Mouse (Mus musculus) monocyte, adult 59 days (primary cell): ENCODE measurements around the gene H1foo. TPM values are rescaled to one million over a fixed set of nuclear protein-coding genes. Genes with fewer than 3 reads are reported as not detected.

Experiments used
- total RNA-seq, 2 experiments: library from RNA; stranded (reverse); gene quantifications; one replicate each; pipeline ENCODE4 v1.2.4; 2023

H1foo gene
- total RNA-seq, result not detected

DNA sequence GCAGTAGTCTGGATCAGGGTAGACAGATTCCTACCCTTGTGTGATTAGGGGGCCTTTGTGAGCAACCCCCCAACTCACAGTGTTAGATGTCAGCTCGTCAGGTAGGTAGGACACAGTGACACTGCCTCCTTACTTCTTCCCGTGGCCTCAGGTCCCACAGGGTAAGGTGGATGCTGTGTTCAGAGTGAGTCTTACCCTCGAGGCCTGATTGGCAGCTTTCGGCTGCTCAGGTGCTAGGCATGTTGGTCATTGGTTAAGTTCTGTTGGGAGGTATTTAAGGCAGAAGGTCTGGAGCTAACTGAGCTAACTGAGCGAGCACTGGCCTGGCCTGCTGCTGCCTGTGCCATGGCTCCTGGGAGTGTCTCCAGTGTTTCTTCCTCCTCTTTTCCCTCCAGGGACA lies at the start of gene H1foo:
Gene H1foo, plus strand, starts transcription at position 301 of the 400 bp plus-strand sequence.

DNA sequence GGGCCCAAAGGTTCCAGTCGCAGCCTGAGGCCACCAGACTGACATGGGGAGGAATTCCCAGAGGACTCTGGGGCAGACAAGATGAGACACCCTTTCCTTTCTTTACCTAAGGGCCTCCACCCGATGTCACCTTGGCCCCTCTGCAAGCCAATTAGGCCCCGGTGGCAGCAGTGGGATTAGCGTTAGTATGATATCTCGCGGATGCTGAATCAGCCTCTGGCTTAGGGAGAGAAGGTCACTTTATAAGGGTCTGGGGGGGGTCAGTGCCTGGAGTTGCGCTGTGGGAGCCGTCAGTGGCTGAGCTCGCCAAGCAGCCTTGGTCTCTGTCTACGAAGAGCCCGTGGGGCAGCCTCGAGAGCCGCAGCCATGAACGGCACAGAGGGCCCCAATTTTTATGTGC lies 13.1 kb upstream of the H1foo start, which contains the start of gene Rho:
Gene Rho, plus strand, starts transcription at position 110 of the 400 bp plus-strand sequence.

DNA sequence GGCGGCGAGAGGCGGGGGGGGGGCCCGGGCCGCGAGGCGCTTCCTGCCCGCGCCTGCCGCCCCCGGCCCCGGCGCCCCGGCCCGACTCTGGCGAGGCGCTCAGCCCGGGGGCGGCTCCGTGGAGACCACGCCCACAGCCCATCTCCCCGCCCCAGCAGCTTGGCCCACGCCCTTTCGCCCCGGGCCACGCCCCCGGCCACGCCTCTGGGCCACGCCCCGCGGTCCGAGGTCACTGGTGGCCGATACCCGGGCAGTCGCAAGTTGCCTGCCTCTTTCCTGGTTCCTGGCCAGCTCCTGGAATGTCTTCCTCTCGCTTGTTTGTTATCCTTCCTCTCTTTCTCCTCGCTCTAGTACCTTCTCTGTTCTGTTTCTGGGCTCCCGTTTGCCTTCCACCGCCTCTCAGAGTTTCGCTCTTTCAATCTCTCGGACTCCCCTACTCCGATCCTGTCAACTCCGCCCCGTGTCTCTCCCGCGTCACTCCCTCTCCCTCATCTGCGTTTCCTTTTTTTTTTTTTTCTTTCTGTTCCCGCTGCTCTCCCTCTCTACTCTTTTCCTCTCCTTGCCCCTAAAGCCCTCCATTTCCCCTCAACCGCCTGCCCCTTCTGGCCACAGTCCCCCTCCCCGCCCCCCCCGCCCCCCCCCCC lies 50.3 kb downstream of the H1foo start, which contains the start of gene Plxnd1:
Gene Plxnd1, minus strand, starts transcription at position 129 of the 644 bp plus-strand sequence.

Other genes with a start within 250 kb of the H1foo start
- not detected for gene Tmem40, start 182.5 kb upstream of the H1foo start, total RNA-seq
- gene Cand2, start 170.4 kb upstream of the H1foo start, total RNA-seq, result under 1 TPM in 1 of 2 experiments, not detected in 1; 0.12 TPM
- 1,000 to 10,000 TPM; 1,643 to 1,718 TPM for gene Rpl32, start 136.2 kb upstream of the H1foo start, total RNA-seq
- not detected for gene Efcab12, start 106.5 kb upstream of the H1foo start, total RNA-seq
- 1 to 10 TPM; 7.9 to 8.5 TPM for gene Mbd4, start 91.6 kb upstream of the H1foo start, total RNA-seq
- gene Ift122, start 91.5 kb upstream of the H1foo start, total RNA-seq, result 1 to 10 TPM; 3.3 to 7.1 TPM
- gene Rho, start 13.2 kb upstream of the H1foo start, total RNA-seq, result not detected
- gene Plxnd1, start 50.1 kb downstream of the H1foo start, total RNA-seq, result 100 to 1,000 TPM; 226 to 263 TPM
- 100 to 1,000 TPM; 163 to 174 TPM for gene Tmcc1, start 248.5 kb downstream of the H1foo start, total RNA-seq